Mouse (Mus musculus) bone marrow macrophage, adult 2 months (primary cell): ENCODE measurements around the gene Hmg20b. TPM values are rescaled to one million over a fixed set of nuclear protein-coding genes. Genes with fewer than 3 reads are reported as not detected.
A peak's percentile ranks its signal among the peaks of the same experiment; 100 is the strongest.

ENCODE experiments used
- H3K27ac ChIP-seq: 2 replicates; pipeline ENCODE4 v1.5.1; 2012; ENCODE audit warnings: low read depth, low read length; ENCODE audit not compliant: insufficient read depth
- H3K4me1 ChIP-seq: 2 replicates; pipeline ENCODE4 v1.6.1; 2012; ENCODE audit warnings: low read length; ENCODE audit not compliant: control insufficient read depth, insufficient read depth
- H3K4me3 ChIP-seq: 2 replicates; pipeline ENCODE4 v1.5.1; 2012; ENCODE audit warnings: mild to moderate bottlenecking, low read length, moderate library complexity; ENCODE audit not compliant: insufficient read depth
- CTCF ChIP-seq: IDR thresholded peaks from 2 replicates; pipeline ENCODE4 v1.5.1; 2012; ENCODE audit warnings: low read depth, mild to moderate bottlenecking, low read length, moderate library complexity
- POLR2A ChIP-seq: IDR thresholded peaks from 2 replicates; pipeline ENCODE4 v1.6.1; 2012; ENCODE audit warnings: mild to moderate bottlenecking, low read depth, low read length, borderline replicate concordance
- polyA plus RNA-seq: library from polyadenylated mRNA; stranded (reverse); fragments of >200 nt; gene quantifications from 2 replicates; pipeline ENCODE4 v1.2.4, GENCODE M21; 2012; ENCODE audit not compliant: missing spikeins, insufficient read depth, insufficient read length

Gene Hmg20b
- polyA plus RNA-seq, 1 experiment, result 52.2 TPM

DNA sequence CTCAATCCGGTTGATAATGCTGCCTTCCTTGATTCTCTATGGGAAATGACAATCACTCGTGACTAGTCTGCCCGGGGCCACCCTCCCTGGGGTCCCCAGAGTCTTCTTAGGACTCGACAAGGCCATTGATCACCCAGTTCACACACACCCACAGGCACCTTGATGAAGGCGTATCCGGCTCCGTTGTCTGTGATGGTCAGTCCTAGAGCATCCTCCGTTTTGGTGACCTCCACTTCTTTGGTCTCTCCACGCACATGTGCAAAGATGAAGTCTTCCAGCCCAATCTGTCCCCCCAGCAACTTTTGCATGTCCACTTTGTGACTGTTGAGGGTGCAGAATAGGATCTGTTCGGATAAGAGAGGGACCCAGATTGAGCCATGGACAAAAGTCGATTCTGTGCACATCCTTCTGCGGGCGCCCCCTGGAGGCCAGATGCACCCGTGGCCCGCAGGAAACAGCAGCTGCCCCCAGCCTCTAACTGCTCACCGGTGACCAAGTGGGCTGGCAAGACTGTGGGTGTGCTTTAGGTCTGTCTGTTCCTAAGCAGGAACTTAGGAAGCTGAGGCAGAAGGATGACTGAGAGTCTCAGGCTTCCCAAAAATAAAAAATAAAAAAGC is 8.8 kb downstream of the Hmg20b start:
- H3K27ac ChIP-seq, result no peak overlapping the region
- TF ChIP-seq CTCF (peak; percentile 78), POLR2A (no peak)

DNA sequence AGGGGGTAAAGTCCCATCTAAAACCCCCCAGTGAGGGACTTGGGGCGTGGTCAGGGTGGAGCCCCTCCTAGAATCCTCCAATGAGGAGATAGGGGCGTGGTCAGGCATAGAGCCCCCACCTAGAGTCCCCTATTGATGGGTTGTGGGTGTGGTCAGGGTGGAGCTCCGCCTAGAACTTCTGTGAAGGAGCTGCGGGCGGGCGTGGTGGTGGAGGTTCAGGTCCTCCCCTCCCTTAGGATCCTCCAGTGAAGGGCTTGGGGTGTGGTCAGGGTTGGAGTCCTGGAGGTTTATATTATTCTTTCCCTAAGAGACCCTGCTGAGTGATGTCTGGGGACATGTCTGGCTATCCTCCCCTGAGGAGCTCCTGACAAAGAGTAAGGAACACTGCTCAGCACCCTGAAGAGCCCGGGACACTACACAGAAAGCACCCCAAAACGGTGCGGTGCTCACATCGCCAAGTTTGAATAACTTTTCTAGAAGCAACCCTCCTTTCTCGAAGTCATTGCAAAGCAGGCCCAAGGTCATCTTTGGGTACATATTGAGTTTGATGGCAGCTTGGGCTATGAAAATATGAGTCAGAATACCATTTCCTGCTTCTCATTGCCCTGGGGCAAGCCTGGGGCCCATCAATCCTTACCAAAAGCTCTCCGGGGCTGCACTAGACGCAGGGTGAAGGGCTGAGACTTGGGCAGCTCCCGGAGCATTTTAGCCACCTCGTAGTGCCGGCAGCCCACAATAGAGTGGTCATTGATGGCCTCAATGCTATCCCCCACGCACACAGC is 9.5 kb downstream of the Hmg20b start:
- Histone ChIP-seq H3K4me3 (no peak overlapping the region), H3K4me1 (peaks cover 3% of the 10 kb centered on the region; the same call in 1 of the 2 replicates), H3K27ac (no peak overlapping the region)
- TF ChIP-seq CTCF (no peak), POLR2A (no peak)

More for the DNA sequence above, 8.8 kb downstream of the Hmg20b start:
- Histone ChIP-seq H3K4me3 (no peak overlapping the region), H3K4me1 (peaks cover 3% of the 10 kb centered on the region; the same call in 1 of the 2 replicates)

DNA sequence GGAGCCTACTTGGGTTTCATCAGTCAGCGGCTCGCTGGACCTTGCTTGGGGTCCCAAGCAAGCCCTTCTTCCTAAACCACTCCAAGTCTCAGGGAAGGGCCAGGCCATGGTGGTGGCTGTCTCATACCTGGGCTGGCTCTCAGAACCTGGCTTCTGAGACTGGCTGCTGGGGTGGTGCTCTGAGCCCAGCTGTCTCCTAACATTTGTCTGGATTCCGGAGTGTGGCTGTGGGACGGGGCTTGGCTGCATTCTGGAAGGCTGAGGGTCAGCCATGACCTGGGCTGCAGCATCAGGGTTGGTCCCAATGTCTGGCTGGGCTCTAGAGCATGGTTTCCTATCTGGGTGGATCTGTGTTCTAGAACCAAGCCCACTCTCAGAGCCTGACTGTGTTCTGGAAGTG is 13.7 kb downstream of the Hmg20b start:
- Histone ChIP-seq H3K27ac (no peak overlapping the region), H3K4me1 (peaks cover 3% of the 10 kb centered on the region), H3K4me3 (no peak overlapping the region)
- TF ChIP-seq CTCF (no peak), POLR2A (no peak)

DNA sequence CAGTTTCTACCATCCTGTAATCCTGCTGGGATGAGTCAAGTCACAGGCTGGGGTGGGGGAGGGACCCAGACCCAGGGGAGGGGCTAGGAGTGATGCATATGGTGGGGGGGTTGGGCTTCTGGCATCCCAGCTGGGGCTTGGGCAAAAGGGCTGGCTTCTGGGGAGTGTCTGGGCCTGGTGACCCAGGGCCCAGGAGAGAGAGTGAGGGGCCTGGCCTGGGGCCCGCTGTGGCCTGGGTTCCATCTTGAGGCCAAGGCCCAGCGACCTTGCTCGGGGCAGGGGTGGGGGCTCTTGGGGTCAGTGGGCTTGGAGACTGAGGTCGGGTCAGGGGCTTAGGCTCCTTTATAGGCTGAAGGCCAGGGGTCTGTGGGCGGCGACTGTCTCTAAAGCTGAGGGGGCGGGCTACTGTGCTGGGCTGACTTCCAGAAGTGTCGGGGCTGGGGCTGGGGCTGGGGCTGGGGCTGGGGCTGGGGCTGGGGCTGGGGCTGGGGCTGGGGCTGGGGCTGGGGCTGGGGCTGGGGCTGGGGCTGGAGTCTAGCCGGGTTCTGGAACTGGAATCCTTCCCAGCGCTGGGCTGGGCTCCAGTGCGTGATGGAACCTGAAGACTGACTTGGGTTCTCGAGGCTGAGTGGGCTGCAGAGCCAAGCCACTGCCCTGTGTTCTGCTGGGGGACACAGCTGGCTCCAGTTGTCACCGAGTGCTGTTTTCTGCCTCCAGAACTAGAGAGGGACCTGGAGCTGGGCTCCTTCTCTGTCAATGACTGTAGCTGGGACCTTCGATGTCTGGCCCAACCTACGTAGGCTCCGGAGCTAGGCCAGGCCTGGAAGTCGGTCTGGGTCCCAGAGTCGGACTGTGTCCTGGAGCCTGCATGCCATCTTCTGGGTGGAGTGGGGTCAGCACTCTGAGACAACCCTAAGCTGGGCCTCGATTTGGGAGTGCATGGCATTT is 14.6 kb downstream of the Hmg20b start:
- no peak for TF ChIP-seq CTCF
- H3K4me3 ChIP-seq, result no peak overlapping the region
- H3K4me1 ChIP-seq, result peaks cover 3% of the 10 kb centered on the region
- no peak overlapping the region for H3K27ac ChIP-seq

GRCm38 (mm10) chr10:81334324-81334723 is 16.0 kb downstream of the Hmg20b start:
- Histone ChIP-seq H3K27ac (no peak overlapping the region), H3K4me3 (no peak overlapping the region), H3K4me1 (peaks cover 3% of the 10 kb centered on the region)
- TF ChIP-seq POLR2A, result no peak
- no peak for TF ChIP-seq CTCF

- Histone ChIP-seq H3K4me3 (no peak overlapping the region), H3K4me1 (peaks cover 3% of the 10 kb centered on the region), H3K27ac (no peak overlapping the region)
- no peak for TF ChIP-seq CTCF
- TF ChIP-seq POLR2A, result no peak
These were observed 18.0 kb downstream of the Hmg20b start for GRCm38 (mm10) chr10:81332277-81332676.

GRCm38 (mm10) chr10:81330007-81330406 is 20.3 kb downstream of the Hmg20b start:
- H3K4me1 ChIP-seq, result peaks cover 3% of the 10 kb centered on the region
- TF ChIP-seq CTCF (no peak), POLR2A (no peak)
- H3K27ac ChIP-seq, result no peak overlapping the region
- H3K4me3 ChIP-seq, result no peak overlapping the region

DNA sequence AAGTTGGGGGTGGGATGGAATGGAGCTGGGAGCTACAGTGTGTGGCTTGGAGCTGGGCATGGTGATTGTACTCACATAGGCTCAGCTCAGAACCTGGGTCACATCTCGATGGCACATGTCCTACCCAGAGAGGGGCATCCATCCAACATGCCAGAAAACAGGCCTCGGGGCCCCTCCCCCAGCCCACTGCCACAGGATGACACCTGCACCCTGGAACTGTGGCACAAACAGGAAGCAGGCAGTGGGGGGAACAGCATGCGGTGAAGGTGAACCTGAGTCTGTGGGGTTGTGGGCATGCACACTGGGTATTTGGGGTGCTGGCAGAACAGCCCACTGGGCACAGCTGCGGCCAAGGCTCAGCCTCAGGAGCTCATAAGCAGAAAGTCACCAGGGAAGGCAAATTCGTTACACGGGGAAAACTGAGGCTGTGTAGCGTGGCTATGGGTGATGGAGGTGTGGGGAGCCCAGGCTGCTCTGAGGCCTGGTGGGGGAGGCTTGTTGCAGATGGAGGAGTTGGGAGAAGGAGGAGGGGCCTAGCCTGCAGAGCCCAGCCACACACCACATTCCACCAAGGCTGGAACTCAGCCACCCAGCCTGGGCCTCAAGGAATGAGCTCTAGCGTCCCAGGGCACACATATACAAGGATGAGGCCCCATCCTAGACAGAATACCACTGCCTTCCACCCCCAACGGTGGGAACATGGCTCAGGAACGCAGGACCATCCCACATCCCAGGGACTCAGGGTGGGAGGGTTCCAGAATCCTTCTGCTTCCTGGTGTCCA is 20.9 kb downstream of the Hmg20b start:
- Histone ChIP-seq H3K4me1 (peaks cover 3% of the 10 kb centered on the region), H3K4me3 (no peak overlapping the region), H3K27ac (no peak overlapping the region)
- no peak for TF ChIP-seq POLR2A
- TF ChIP-seq CTCF, result no peak

DNA sequence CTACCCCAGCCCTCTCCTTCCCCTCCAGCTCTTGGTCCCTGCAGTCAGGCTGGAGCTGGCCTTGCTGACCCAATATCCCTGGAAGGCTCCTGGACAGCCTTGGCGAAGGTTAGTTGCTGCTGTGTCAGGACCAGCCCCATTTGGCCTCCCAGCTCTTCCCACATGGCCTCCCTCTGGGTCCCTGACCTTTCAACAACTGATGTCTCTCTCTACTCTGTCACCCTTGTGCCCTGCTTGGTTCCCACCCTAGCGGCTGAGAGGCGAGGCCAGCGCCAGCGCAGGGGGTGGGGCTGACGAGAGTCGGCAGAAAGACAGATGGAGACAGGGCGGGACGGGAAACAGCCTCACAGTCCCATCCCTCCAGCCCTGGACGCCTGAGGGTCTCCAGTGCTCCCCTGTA is 21.9 kb downstream of the Hmg20b start, which contains the start of gene Tbxa2r:
TSS of gene Tbxa2r (plus strand) at position 346 of the 400 bp plus-strand sequence.
- Histone ChIP-seq H3K4me3 (no peak within 1 kb of the TSS), H3K4me1 (peaks cover 3% of the 10 kb centered on the region), H3K27ac (no peak within 1 kb of the TSS)
- no peak for TF ChIP-seq CTCF
- TF ChIP-seq POLR2A, result no peak
